Mouse (Mus musculus): ENCODE measurements around the gene Cln5.

Gene Cln5

DNA sequence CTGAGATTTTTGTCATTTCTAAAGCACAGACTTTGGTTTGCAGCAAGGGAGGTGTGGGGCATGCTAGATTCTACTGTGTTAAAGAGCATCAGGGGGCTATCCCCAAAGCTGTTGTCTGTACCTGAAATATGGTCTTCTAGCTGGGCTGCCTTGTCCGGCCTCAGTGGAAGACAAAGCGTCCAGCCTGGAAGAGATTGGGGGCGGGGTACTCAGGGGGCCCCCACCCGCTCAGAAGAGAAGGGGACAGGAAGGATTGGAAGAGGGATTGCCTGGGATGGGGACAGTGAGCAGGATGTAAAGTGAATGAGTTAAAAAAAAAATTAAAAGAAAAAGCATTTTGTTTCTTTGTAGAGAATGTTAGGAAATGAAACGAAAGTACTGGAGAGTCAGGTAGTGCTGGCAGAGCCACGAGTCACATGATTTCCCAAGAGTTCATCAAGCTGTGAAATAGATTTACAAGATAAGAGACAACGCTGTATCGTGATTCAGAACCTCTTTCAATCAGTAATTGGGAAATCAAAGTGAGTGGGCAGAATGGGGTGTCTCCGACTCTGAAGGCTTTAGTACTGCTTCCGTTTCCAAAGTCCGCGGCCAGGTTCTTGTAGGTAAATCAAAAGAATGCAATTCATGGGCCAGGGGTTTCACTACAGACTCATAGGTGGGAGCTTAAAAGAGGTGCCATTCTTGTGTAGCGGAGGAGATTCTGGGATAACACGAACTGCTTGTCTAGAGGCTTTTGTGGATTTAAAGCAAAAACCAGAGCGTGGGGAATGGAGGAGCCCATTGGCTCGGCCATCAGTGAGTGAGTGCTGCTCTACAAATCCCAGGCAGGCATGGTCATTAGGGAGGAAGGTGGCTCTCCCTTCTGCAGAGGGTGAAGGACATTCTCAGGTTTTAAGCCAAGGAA, 8.2 kb downstream of the Cln5 start:
- no peak for DNase-seq (ENCODE audit: low read depth, low spot score)

DNA sequence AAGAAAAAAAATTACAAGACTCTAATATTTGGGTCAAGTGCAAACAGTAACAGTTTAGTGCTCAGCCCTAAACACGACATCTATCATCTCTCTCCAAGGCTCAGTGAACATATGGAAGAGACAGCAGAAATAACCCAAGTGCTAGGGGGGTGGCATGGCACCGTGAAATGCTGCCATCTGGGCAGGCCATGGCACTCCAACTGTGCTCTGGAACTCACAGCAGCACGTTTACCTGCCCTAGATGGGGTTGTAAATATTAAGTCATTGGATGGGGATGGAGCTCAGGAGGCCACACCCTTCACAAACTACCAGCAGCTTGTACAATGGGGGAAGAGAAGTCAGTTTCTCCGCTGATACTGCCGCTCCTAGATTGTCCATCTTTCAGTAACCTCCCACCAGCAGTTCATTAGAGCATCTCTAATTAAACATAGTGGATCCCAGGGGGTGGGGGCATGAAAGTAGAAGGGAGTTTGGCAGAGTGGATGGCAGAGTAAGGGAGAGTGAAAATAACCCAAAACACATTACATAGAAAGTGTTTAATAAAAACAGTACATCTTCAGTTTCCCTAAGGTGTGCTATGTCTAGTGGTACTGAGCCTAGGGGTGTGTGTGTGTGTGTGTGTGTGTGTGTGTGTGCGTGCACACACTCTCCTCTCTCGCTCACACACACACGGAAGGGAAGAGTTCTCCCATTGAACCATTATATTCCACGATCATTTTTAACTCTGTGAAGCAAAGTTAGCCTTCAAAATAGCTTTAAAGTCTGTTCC, 9.4 kb downstream of the Cln5 start:
- DNase-seq (ENCODE audit: low read depth, low spot score) = no peak

DNA sequence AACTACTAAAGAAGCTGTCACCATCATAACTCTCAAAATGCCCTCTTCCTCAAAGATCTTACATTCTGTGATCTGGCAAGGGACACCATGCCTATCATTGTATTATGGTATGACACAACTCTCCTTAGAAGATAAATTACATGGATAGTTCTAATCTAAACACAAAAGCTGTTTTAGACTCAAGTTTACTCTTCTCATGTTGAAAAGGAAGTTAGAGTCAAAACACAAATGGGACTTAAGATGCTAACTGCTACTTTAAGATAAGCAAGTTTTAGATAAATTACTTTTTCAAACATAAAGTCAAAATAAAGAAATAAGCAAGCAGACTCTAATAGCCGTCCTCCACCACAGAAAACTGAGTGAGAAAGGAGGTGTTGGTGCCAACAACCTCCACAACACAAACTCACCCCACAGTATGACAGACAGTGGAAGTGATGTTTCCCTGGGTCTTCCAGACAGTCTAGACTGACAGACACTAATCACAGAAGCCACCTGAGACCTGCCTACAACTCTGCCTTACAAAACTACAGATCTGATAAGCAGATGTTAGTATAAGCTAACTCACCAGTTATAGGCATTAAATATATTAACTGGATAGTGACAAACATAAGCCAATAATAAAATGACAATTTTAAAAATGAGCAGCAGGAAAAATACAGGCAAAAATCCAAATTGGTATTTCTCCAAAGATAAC, 16.0 kb downstream of the Cln5 start:
- DNase-seq (ENCODE audit: low read depth, low spot score) = no peak

DNA sequence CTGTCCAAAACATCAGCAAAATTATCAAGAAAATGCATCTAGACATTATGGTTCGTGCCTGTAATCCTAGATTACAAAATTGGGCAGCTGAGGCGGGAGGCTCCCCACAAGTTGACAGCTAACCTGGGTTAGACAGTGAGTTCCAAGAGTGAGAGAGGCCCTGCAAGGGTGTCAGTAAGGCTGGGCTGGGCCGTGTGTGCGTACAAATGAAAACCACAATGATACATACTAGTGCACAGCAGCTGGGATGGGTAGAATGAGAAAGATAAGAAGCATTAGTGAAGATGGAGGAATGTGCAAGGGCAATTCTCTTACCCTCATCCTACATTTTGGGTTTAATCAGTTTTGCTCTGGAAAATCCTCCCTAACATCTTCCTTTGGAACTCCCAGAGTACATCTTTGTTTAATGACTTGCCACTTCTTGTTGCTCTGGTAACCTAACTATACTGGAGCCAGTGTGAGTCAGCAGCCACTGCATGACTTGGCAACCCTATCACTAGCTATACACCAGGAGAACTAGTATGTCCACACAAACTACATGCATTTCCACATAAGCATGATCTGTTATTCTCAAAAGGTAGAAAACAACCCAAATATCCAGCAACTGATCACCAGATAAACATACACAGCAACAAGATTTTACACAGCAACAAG, 16.8 kb downstream of the Cln5 start:
- peak; percentile 93 for DNase-seq (ENCODE audit: low read depth, low spot score)

DNA sequence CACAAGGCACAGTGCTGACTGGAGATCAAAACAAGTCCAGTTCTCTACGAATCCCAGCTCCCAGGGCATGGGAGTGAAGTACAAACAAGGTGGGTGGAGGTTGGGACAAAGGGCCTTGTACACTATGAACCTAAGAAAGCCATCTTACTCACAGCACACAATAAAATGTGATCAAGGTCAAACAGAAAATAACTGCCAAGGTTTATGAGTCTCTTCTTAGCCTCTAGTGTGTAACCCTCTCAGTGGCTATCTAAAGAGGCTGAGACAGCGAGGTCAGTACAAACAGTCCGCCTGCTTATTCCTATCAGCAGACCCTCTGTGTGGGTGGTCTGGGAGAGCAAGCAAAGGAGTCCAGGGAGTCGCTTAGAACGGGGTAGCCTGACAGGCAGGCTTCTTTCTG, 17.8 kb downstream of the Cln5 start:
- no peak for DNase-seq (ENCODE audit: low read depth, low spot score)

DNA sequence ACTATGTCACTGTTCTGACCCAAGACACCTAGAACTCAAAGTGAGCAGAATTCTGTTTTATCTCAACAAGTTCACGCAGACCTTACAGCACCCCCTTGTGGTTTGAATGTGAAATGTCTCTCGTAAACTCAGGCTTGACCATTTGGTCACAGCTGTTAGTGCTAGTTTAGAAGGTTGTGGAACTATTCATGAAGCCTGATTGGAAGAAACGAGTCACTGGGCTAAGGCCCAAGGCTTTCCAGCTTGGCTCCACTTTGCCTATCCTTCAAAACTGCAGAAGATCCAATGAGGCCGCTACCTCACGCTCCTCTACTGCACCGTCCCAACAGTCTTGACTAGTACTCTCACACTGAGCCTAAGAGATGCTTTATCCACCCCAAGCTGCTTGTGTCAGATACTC, 18.6 kb downstream of the Cln5 start:
- DNase-seq (ENCODE audit: low read depth, low spot score) = peak; percentile 79

DNA sequence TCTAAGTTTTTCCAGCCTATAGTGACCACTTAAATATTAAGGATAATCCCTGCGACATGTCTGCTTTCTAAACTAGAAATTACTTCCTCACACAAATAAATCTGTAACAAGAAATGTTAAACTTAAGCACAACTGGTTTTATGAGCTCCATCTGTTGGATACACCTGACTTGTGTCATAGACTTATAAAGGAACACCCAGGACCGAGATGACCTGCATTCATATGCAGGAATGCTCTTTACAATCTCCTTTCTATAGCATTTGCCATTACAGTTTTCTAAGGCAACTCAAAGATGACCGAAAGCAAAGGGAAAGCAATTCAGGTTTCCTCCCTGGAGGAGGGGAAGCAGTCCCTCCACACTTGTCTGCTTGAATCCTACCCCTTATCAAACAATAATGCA, 23.2 kb downstream of the Cln5 start:
- DNase-seq (ENCODE audit: low read depth, low spot score) = no peak

DNA sequence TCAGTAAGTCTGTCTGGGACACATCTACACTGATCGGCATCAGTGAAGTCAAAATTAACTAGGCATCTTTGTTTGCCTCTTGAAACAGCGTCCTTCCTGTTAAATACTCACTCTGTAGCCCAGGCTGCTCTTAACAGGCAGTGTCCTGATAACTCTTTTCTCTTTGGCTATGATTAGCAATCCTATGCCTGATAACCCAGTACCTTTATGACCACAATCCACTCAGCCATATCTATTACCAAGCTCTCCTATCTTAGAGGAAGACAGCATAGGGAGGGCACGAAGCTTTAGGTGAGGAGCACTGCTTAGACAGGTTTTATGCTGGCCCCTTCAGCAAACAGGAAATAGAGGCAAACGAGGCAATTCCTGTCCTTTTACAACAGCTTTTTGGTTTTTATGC, 23.7 kb downstream of the Cln5 start:
- no peak for DNase-seq (ENCODE audit: low read depth, low spot score)

DNA sequence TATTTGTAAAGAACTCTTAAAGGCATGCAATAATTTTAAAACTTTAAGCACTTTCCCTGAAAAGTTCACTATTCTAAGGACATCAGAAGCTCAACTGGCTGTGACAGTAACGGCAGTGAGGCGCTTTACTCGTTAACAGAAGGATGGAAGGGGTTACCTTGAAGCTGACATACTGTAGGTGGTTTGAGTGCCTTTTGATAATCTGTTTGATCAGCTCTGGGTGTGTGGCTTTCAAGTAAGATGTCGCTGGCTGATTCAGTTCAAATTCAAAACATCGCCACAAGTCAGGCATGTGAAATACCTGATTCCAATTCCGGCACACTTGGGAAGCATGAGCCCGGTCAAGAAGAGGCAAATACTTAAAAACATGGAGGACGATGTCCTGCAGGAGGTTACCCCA, 25.0 kb downstream of the Cln5 start:
- DNase-seq (ENCODE audit: low read depth, low spot score) = no peak

DNA sequence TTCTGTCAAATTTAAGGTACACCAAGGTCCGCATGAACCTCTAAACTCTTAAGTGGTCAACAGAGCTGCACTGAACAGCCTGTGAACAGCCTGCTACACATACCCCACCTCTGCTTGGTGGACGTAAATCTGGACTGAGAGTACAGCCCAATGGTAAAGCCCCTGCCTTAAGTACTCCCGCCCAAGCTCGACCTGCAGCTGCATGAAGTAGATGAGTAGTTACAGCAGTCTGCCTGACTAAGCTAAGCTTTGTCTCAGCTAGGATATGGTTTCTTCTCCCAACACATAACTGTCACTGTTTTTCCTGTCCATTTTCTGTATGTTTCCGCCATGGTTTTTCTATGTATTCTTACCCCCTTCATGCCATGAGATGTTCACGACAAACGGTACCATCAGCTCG, 25.8 kb downstream of the Cln5 start:
- no peak for DNase-seq (ENCODE audit: low read depth, low spot score)

DNA sequence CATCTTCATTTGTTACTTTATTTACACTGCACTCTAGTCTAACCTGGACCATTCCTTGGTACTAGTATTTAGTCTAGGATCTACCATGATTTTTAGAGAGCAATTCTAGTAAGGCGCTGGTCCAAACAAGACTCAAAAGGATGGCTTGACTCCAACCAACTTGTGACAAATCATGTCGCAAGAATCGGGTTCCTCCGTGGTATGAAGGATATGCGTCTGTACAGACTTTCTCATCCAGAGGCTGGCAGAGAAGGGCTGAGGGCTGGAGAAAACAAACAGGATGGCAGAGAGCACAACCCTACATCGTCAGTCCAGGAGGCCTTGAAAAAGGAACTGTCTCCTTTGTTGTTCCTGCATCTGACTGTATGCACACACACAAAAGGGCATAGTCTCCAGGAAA, 26.6 kb downstream of the Cln5 start:
- no peak for DNase-seq (ENCODE audit: low read depth, low spot score)

DNA sequence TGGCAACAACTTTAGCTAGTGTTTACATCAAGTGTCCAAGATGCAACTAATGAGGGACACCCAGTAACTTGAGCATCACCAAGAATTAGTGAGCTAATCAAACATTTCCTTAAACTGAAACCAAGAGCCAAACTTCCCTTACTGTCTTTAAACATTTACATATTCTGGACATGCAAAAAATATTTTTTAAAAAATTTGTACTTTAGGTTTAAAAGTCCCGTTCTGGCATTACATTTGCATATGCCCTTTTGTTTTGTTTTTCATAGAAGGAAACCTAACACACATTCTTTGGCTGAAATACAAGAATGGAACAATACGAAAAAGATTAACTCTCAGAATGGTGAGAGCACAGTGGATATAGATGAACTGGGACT, 28.2 kb downstream of the Cln5 start:
- DNase-seq (ENCODE audit: low read depth, low spot score) = no peak

DNA sequence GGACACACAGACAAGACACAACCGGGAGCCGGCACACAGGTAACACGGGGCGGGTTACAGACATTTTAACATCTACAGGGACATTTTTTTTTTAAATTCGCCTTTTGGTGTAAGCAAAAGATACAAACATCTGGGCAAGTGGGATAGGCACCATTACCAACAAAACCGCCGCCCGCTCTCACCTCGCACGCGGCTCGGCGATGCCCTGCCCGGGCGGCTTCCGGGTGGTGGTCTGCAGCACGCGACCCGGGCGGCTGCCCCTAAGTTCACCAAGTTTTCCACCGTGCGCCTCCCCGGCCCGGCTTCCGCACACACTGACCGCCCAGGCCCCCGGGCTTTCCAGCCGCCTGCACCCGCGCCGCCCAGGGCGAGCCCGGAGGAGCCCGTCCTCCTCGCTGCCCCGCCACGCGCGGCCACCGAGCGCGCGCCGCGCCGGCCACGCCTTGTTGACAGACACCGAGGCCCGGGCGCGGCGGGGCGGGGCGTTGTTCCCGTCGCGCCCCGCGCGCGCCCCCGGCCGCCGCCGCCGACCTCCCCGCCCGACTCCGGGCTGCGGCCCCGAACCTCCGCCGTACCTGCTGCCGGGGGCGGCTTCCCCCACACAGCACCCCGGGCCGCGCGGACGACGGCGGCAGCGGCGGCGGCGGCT, 28.7 kb downstream of the Cln5 start:
- DNase-seq (ENCODE audit: low read depth, low spot score) = peak; percentile 77

DNA sequence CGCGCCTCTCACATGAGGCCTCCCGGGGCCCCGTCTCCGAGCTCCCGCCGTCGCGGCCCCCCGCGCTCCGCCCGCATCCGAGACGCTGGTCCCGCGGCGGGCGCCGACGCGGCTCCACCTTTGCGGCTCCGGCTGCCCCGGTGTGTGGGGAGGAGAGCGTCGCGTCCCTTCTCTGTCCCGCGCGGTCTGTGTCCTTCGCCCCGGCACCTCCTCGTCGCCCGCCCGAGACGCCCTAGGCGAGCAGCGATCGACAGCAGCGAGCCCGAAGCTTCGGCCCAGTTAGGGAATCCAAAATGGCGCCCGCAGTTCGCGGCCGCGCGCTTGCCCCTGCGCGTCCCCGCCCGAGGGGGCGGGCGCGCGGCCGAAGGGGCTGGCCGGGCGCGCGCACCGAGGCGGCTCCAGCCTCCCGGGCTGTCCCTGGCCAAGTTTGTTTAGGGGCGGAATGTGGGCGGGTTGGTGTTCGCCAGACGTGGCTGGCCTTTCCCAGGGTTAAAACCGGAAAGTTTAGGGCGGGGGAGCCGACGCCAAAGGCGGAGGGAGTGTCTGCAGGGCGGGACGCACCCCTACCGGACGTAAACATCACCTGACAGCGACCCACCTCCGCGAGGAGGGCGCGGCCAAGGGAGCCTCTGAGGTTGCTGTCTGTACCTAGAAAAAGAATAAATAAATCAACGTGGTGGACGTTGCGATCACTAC, 29.4 kb downstream of the Cln5 start, which contains the start of gene Fbxl3:
Fbxl3 (minus strand) TSS at position 329 of the 696 bp plus-strand sequence.
- peak; percentile 83 for DNase-seq (ENCODE audit: low read depth, low spot score)

DNA sequence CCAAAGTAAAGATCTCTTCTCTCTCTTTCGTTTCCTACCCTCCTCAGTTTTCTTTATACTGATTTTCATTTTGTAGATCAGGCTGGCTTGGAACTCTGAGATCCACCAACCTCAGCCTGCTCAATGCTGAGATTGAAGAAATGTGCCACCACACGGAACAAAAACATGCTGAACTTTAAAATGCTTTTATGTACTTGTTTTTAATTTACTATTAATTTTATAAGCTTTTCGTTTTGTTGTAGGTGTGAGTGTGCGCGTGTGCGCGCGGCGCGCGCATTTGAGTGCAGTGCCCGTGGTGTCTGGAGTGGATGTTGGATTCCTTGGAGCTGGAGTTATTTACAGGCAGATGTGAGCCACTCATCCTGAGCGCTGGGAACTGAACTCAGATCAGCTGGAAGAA, 30.3 kb downstream of the Cln5 start:
- no peak for DNase-seq (ENCODE audit: low read depth, low spot score)

DNA sequence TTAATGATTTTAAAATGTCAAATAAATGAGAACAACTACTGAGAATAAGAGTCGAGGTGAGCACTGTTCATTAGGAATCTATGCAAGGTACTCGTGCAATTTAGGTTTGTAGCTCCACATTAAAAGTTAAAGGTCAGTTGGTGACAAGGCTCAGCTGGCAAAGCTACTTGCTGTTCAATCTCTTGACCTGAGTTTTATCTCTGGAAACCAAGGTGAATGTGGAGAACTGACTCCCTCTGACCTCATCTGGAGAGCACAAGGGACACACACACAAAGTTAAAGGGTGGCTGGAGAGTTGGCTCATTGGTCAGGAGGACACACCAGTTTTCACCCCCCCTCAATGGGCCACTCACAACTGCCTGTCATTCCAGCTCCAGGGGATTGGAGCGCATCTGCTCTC, 31.2 kb downstream of the Cln5 start:
- no peak for DNase-seq (ENCODE audit: low read depth, low spot score)

DNA sequence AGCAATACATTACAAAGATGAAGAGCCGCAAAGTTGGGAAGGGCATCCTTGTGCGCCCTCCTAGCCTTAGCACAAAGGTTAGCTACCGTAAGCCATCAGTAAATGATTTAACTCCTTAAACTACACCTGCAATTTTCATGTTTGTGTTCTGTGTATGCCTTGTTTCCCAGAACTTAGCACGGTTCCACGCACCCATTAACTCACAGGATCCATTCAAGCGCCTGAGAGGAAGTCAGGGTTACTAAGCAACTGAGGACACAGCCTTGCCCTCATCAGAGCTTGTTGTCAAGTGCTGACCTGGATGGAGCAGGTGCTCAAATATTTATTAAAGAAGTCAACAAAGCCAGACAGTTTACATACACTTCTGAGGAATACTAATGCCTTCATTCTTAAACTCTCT, 32.2 kb downstream of the Cln5 start:
- DNase-seq (ENCODE audit: low read depth, low spot score) = no peak

DNA sequence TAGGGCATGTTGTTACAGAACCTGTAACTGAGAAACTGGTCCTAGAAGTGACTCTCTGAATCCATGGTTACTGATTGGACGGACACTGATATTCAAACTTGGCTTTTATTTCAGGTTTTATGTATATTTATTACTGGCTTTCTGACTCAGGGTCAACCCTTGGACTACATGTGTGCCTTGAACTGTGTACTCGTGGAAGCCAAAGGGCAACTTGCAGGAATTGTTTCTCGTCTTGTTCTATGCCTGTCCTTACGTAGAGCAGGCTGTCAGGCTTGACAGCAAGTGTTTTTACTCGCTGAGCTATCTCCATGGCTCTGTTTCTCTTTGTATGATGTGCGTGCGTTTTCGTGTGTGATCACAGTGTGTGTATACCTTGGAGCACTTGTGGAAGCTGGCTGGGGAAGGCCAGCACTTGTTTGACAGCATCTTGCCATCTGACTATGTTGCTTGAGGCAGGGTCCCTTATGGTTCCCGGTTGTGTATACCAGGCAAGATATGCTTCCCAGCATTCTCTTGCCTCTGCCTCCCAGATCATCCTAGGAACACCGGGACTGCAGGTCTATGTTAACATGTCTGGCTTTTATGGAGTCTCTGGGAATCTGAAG, 32.8 kb downstream of the Cln5 start:
- no peak for DNase-seq (ENCODE audit: low read depth, low spot score)

DNA sequence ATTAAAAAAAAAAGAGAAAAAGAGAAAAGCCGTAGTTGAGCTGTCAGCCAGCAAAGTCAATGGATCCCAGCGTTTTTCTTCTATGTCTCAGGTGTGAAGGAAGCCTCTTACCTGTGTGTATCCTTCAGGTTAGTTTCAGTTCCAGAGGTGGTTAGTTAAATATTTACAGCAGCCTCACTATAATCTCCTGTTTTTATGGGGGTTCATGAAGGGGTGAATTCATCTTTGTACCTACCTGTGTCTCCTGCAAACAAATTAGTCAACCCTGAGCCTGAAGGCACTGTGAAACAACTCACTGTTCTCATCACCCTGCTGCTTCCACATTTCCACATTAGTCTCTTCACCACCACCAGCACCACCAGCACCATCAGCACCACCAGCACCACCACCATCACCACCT, 36.3 kb downstream of the Cln5 start:
- no peak for DNase-seq (ENCODE audit: low read depth, low spot score)

DNA sequence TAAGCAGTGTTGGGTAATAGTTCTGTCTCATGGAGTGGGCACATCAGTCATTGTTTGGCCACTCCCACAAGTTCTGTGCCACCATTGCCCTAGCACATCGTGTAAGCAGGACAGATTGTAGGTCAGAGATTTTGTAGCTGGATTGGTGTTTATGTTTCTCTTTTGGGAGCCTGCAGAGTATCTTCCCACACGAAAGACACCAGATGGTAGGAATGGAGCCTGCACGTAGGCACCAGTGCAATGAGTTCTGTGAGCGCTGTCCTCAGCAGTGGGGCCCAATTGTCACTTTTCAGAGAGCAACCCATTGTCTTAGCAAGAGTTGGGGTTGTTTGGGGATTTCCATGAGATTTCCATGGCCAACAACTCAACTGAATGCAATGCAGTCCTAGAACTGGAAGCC, 40.0 kb downstream of the Cln5 start:
- DNase-seq (ENCODE audit: low read depth, low spot score) = no peak

Measured in c-Kit-negative CD71-positive TER-119-positive erythroid progenitor cells, embryonic 14.5 days (primary cell).